Mouse (Mus musculus) megakaryocyte-erythroid progenitor cell, adult 5-6 weeks (primary cell): ENCODE results near the gene Krtap4-1. TPM values are rescaled to one million over a fixed set of nuclear protein-coding genes. Genes with fewer than 3 reads are reported as not detected.
"Not testable (repeated sequence)": the region's sequence is repeated elsewhere in the genome, so short reads cannot be mapped to it uniquely, and the experiment has no call there.

Experiments used
- ATAC-seq: replicated peaks from 2 replicates; pipeline ENCODE4 v1.8.0; 2016; ENCODE audit warnings: mild to moderate bottlenecking, inconsistent platforms; ENCODE audit not compliant: severe bottlenecking, poor library complexity, low FRiP score, low TSS enrichment
- total RNA-seq, 2 experiments: library from RNA; stranded (forward) in 1 of 2; stranded (reverse) in 1 of 2; fragments of 200-1000, 215-1000 nt in 1 of 2; fragments of >200 nt in 1 of 2; fragmentation: Nextera tagmentation in 1 of 2; gene quantifications; 2 replicates each; pipeline ENCODE4 v1.2.3; 2014 to 2017

The Krtap4-1 gene
- total RNA-seq (2014; fragmentation: Nextera tagmentation): not detected in 2 replicates
- not detected in 2 replicates for total RNA-seq (2017)

- ATAC-seq: no peak
These were observed at the start of gene Krtap4-1 for GRCm38 (mm10) chr11:99628138-99628537. Gene Krtap4-1, minus strand, starts transcription at chr11:99628238.

DNA sequence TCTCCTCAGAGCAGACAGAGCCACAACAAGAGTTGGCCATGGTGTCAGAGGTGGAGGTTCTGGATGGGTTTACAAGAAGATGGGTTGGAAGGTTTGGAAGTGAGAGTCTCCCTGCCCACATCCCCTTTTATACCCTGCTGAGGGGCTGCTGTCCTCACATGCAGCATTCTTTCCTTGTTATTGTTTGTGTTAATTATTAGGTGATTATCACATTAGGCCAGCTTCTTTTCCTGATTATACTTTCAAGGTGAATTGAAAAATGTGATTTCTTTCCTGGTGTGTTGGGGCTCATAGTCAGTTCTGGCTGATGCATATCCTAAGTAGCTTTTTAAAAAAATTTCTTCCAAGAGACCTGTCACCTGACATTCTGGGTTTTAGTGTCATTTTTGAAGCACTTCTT, 37.8 kb upstream of the Krtap4-1 start, which contains the start of gene Krtap4-6:
Gene Krtap4-6, minus strand, starts transcription at position 101 of the 400 bp plus-strand sequence.
- ATAC-seq: no peak

DNA sequence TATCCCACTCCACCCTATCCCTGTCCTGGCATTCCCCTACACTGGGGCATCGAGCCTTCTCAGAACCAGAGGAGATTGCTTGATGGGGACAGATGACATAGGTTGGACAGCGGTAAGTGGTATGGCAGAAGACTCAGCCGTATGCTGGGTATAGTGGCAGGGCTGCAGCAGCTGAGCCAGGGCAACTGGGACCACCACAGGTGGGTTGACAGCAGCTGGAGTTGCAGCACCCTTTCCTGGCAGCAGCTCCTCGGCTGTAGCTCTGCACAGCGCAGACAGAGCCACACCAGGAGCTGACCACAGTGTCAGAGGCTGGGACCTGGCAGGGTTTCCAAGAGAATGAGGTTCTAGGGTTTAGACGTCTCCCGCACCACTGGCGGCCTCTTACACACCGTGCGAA, 34.8 kb upstream of the Krtap4-1 start:
- no peak for ATAC-seq

GRCm38 (mm10) chr11:99659256-99659655, 31.2 kb upstream of the Krtap4-1 start:
- ATAC-seq: no peak

DNA sequence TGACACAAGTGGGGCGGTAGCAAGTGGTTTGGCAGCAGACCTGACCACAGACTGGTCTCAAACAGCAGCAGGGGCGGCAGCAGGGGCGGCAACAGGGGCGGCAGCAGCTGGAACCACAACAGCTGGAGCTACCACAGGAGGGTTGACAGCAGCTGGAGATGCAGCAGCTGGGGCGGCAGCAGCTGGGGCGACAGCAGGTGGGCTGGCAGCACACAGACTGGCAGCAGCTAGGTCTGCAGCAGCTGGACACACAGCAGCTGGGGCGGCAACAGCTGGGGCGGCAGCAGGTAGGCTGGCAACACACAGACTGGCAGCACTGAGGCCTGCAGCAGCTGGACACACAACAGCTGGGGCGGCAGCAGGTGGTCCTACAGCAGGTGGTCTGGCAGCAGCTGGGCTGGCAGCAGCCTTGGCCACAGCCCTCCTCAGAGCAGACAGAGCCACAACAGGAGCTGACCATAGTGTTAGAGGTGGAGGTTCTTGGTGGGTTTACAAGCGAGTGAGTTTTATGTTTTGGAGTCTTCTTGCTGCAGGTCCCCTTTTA, 30.5 kb upstream of the Krtap4-1 start, which contains the start of gene Gm11563:
Gene Gm11563, minus strand, starts transcription at position 494 of the 544 bp plus-strand sequence.
- not testable (repeated sequence) for ATAC-seq

GRCm38 (mm10) chr11:99657051-99657450, 29.0 kb upstream of the Krtap4-1 start:
- ATAC-seq: no peak

DNA sequence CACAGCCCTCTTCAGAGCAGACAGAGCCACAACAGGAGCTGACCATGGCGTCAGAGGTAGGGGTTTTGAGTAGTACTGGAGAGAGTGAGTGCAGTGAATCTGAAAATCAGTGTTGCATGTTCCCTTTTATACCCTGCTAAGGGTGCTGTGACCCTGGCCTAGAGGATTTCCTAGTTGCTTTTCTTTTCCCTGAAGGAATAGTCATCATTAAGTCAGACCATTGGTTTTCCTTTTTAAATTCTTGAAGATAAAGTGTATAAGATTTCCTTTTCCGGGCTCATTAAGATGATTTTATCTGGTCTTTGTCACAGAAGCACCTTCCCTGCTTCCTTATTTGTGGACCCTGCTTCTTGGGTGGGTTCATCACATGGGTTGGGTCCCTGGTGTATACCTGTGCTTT, 22.1 kb upstream of the Krtap4-1 start, which contains the start of gene Gm11555:
Gene Gm11555, minus strand, starts transcription at position 101 of the 400 bp plus-strand sequence.
- ATAC-seq: no peak

DNA sequence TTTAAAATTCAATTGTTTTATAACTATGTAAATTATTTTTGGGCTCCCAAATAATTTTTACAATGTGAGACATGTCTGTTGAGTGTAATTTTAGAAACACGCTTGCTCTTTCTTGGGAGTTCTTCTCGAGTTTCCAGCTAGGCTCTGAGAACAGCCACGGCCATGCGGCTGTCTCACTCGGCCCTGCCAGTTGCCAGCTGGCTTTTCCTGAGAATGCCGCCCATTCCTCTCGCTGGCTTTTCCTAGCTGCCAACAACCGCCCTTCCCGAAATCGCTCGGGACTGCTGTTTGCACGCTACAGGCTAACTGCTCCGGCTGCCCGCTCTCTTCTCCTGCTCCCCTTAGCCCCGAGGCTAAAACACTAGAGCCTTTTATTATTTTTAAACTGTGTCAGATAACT, 18.4 kb upstream of the Krtap4-1 start:
- no peak for ATAC-seq

- no peak for ATAC-seq
These were observed 16.3 kb upstream of the Krtap4-1 start for GRCm38 (mm10) chr11:99644351-99644750.

DNA sequence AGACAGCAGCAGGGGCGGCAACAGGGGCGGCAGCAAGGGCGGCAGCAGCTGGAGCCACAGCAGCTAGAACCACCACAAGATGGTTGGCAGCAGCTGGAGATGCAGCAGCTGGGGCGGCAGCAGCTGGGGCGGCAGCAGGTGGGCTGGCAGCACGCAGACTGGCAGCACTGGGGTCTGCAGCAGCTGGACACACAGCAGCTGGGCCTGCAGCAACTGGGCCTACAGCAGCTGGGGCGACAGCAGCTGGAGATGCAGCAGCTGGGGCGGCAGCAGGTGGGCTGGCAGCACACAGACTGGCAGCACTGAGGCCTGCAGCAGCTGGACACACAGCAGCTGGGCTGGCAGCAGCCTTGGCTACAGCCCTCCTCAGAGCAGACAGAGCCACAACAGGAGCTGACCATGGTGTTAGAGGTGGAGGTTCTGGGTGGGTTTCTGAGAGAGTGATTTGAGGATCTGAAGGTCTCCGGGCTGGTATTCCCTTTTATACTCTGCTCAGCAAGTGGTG, 15.6 kb upstream of the Krtap4-1 start, which contains the start of gene Krtap4-7:
Gene Krtap4-7, minus strand, starts transcription at position 455 of the 505 bp plus-strand sequence.
- not testable (repeated sequence) for ATAC-seq

DNA sequence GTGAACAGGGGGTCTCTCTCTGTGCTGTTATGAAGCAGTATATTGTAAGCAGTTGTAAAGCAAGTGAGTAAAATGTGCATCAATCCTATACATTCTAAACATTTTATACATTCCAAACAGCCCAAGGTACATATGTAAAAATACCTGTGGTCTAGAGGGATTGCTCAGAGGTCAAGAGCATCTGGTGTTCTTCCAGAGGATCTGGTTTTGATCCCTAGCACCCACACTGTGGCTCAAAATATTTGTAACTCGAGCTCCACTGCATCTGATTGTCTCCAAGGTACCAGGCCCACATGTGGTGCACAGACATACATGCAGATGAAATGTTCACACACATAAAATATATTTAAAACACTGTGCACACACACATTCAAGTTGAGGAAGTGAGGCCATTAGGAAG, 12.9 kb upstream of the Krtap4-1 start:
- no peak for ATAC-seq

GRCm38 (mm10) chr11:99637086-99637485, 9.0 kb upstream of the Krtap4-1 start:
- ATAC-seq: no peak

- no peak for ATAC-seq
These were observed 6.7 kb upstream of the Krtap4-1 start, which contains the start of gene Krtap4-2 for GRCm38 (mm10) chr11:99634653-99635134. Gene Krtap4-2, minus strand, starts transcription at chr11:99635084.

GRCm38 (mm10) chr11:99633293-99633692, 5.3 kb upstream of the Krtap4-1 start:
- ATAC-seq: no peak

DNA sequence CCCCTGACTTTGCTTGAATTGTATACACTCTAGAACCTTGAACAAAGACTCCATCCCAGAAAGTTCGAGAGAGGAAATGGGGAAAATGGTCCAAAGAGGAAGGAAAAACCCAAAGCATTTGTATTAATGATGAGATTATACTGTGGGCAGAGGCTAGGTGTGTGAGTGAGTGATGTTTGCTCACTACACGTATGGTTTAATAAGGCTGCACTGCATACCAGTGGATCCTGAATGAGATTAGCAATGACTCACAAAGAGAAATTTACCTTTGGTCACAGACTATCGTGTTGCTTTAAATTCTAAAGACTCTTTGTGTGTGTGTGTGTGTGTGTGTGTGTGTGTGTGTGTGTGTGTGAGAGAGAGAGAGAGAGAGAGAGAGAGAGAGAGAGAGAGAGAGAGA, 2.9 kb upstream of the Krtap4-1 start:
- ATAC-seq: no peak

DNA sequence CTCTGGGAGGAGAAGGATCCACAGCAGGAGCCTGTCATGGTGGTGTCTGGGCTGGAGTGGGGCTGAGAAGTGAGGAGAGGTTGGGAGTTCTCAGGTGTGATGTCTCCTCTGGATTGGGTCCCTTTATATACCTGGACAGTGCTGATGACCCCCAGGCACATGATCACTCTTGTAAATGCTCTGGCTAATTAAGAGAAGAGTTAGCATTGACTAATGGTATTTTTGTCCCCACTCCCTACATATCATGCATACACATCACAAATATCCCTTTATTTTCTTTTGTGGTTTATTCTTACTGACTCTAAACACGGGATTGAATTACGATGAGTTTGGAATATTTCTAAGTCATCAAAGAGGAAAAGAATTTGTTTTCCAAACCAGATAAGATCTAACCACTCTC, 7.7 kb downstream of the Krtap4-1 start, which contains the start of gene Gm11562:
Gene Gm11562, minus strand, starts transcription at position 101 of the 400 bp plus-strand sequence.
- ATAC-seq: no peak

- no peak for ATAC-seq
These were observed 13.2 kb downstream of the Krtap4-1 start, which contains the start of gene Krtap2-4 for GRCm38 (mm10) chr11:99614796-99615363. Gene Krtap2-4, minus strand, starts transcription at chr11:99614846.

GRCm38 (mm10) chr11:99610089-99610488, 17.9 kb downstream of the Krtap4-1 start, which contains the start of gene Gm11937:
Gene Gm11937, minus strand, starts transcription at chr11:99610189.
- not testable (repeated sequence) for ATAC-seq

DNA sequence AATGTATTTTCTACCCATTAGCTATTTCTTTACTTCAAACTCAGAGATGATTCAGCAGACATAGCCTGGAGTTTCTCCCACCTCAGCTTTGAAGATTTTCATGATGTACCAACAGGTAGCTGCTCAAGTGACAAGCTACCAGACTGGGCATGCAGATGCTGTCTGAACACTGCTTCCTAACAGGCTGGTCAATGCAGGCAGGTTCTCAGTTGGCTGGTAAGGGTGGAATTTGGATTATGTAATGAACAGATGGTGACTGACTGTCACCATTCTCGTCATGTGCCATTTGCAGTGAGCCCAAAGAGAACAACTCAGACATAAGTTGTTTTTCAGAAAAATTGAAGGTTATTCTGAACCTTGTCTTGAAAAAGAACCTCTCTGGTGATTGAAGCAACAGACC, 18.9 kb downstream of the Krtap4-1 start:
- no peak for ATAC-seq

- ATAC-seq: not testable (repeated sequence)
These were observed 24.8 kb downstream of the Krtap4-1 start, which contains the start of gene Gm11938 for GRCm38 (mm10) chr11:99603208-99603607. Gene Gm11938, minus strand, starts transcription at chr11:99603308.
